Mouse (Mus musculus) heart, embryonic 10.5 days (tissue): ENCODE data around the gene B230217C12Rik. TPM values are rescaled to one million over a fixed set of nuclear protein-coding genes. Genes with fewer than 3 reads are reported as not detected.

Experiments
- polyA plus RNA-seq: library from polyadenylated mRNA; unstranded; fragments of >200 nt; fragmentation: Nextera tagmentation; extraction: Ambion mirVana; gene quantifications from 2 replicates; pipeline ENCODE4 v1.2.1, GENCODE M21; 2016

The B230217C12Rik gene
- polyA plus RNA-seq, 1 experiment from 2014 or later = 9.6 TPM

Other genes with a start within 250 kb of the B230217C12Rik start
- gene Epop, start 211.1 kb upstream of the B230217C12Rik start, polyA plus RNA-seq = 1.9 and 8.5 TPM in 2 replicates
- gene Mllt6, start 177.4 kb upstream of the B230217C12Rik start, polyA plus RNA-seq = 1.7 and 2.2 TPM in 2 replicates
- gene Cisd3, start 155.0 kb upstream of the B230217C12Rik start, polyA plus RNA-seq = 49.8 and 52.8 TPM in 2 replicates
- 9.7 and 13.5 TPM in 2 replicates for gene Pcgf2, start 140.3 kb upstream of the B230217C12Rik start, polyA plus RNA-seq
- gene Psmb3, start 137.4 kb upstream of the B230217C12Rik start, polyA plus RNA-seq = 517 and 557 TPM in 2 replicates
- gene Pip4k2b, start 96.1 kb upstream of the B230217C12Rik start, polyA plus RNA-seq = 0.96 and 1.3 TPM in 2 replicates
- gene Cwc25, start 74.2 kb upstream of the B230217C12Rik start, polyA plus RNA-seq = 11.6 and 17.0 TPM in 2 replicates
- 0.30 TPM in 1 of 2 replicates, not detected in the other for gene 1700001P01Rik, start 64.9 kb upstream of the B230217C12Rik start, polyA plus RNA-seq
- gene Rpl23, start 58.3 kb upstream of the B230217C12Rik start, polyA plus RNA-seq = 387 and 414 TPM in 2 replicates
- 50.8 and 65.1 TPM in 2 replicates for gene Lasp1, start 41.8 kb upstream of the B230217C12Rik start, polyA plus RNA-seq
- 0.55 and 0.70 TPM in 2 replicates for gene Fbxo47, start 43.4 kb downstream of the B230217C12Rik start, polyA plus RNA-seq
- not detected in 2 replicates for gene Plxdc1, start 145.7 kb downstream of the B230217C12Rik start, polyA plus RNA-seq
- 9.8 and 15.7 TPM in 2 replicates for gene Arl5c, start 155.4 kb downstream of the B230217C12Rik start, polyA plus RNA-seq
- 4.6 and 5.3 TPM in 2 replicates for gene Cacnb1, start 182.3 kb downstream of the B230217C12Rik start, polyA plus RNA-seq
- gene Rpl19, start 185.9 kb downstream of the B230217C12Rik start, polyA plus RNA-seq = 867 and 1,011 TPM in 2 replicates
- gene Stac2, start 212.7 kb downstream of the B230217C12Rik start, polyA plus RNA-seq = 0.21 and 0.34 TPM in 2 replicates